Mouse (Mus musculus): ENCODE measurements around the gene Wwc2. TPM values are rescaled to one million over a fixed set of nuclear protein-coding genes. Genes with fewer than 3 reads are reported as not detected.

Wwc2 gene
- polyA plus RNA-seq, 1 experiment: 41.4 TPM

DNA sequence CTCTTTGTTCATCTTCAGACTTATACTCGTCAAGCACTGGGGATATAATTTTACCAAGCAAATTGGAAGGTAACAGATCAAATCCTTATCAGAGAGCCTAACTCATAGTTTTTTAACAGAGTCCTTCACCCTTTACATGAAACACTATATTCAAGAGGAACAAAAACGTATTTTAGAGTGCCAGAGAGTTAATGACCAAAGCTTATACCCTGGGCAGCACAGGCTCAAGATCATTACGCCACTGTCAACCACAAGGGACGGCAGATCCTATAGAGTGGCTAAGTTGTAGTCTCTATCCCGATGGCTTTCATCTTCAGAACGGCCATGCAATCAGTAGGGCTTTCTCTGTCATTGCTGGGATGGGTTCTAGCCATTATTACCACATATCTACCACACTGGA lies 168.9 kb downstream of the Wwc2 start, which contains the start of gene Cldn24:
Cldn24 (plus strand) TSS at position 301 of the 400 bp plus-strand sequence.
- no peak within 1 kb of the TSS for H3K27ac ChIP-seq (ENCODE audit: insufficient read depth, low read length)
- TF ChIP-seq POLR2A (IDR thresholded peaks at IDR 0.05; ENCODE audit: low read depth, low read length) (no peak), CTCF (IDR thresholded peaks at IDR 0.05; ENCODE audit: borderline replicate concordance, insufficient read depth, low read length) (no peak)
- H3K4me1 ChIP-seq (ENCODE audit: control insufficient read depth, insufficient read depth, low read length): peaks cover 4% of the 10 kb centered on the region; the same call in 1 of the 2 replicates
- no peak within 1 kb of the TSS for H3K4me3 ChIP-seq (ENCODE audit: insufficient read depth, low read length)

DNA sequence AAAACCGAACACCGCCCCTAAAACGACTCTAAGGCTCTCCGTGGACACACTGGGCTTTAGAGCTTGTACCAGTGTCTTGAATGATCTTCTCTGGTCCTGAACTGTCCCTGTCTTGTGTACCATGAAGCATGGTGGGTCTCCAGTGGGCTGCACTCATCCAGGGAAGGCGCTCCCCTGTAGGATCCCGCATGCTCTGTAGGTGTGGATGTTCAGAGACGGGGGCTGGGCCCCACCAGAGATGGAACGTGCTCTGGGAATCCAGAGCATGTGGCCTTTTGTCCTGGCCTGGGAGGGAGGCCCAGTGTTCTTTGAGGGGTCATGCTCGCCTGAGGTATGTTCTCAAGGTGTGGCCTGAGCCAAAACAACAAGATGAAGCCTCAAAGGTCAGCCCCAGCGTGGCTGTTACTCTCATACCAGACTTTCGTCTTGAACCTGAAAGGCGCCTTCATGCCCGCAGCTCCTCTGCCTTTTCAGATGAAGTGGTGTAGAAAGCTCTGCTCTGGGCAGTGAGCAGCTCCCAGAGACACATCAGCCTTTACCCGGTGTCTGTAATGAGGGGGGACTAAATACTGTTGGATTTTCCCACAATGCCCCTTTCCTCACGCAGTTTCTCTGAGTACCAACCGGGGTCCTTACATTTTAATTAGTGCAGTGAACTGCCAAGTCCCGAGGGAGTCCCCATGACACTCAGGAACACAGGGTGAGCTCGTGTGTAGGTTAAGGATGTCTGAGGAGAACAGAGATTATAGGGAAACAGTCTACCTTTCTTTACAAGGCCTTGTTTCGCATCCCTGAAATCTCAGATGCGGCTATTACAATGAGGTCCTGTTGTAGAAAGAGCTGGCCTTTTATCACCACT lies 169.6 kb downstream of the Wwc2 start:
- Histone ChIP-seq H3K27ac (ENCODE audit: insufficient read depth, low read length) (no peak overlapping the region), H3K4me1 (ENCODE audit: control insufficient read depth, insufficient read depth, low read length) (peaks cover 4% of the 10 kb centered on the region; the same call in 1 of the 2 replicates), H3K4me3 (ENCODE audit: insufficient read depth, low read length) (no peak overlapping the region)
- TF ChIP-seq CTCF (IDR thresholded peaks at IDR 0.05; ENCODE audit: borderline replicate concordance, insufficient read depth, low read length) (no peak), POLR2A (IDR thresholded peaks at IDR 0.05; ENCODE audit: low read depth, low read length) (no peak)

DNA sequence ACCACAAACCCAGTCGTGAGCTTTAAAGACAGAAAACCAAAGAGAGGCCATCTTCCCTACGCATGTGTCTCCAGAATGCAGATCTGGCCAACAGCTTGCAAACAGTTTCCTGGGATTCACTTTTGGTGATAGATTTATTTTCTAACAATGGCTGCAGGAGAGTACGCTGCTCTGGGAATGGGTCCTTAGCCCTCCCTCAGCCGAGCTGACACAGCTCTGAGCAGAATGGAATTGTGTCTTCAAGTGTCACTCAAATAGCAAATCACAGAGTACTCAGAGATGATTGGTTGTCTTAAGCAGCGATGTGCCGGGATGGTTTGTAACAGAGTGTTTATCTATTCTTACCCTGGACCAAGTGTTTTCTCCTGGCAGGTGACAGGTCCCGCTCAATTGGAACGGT lies 171.7 kb downstream of the Wwc2 start:
- H3K4me1 ChIP-seq (ENCODE audit: control insufficient read depth, insufficient read depth, low read length): peaks cover 4% of the 10 kb centered on the region; the same call in 1 of the 2 replicates
- TF ChIP-seq CTCF (IDR thresholded peaks at IDR 0.05; ENCODE audit: borderline replicate concordance, insufficient read depth, low read length): no peak
- no peak for TF ChIP-seq POLR2A (IDR thresholded peaks at IDR 0.05; ENCODE audit: low read depth, low read length)
- H3K4me3 ChIP-seq (ENCODE audit: insufficient read depth, low read length): no peak overlapping the region
- H3K27ac ChIP-seq (ENCODE audit: insufficient read depth, low read length): no peak overlapping the region

DNA sequence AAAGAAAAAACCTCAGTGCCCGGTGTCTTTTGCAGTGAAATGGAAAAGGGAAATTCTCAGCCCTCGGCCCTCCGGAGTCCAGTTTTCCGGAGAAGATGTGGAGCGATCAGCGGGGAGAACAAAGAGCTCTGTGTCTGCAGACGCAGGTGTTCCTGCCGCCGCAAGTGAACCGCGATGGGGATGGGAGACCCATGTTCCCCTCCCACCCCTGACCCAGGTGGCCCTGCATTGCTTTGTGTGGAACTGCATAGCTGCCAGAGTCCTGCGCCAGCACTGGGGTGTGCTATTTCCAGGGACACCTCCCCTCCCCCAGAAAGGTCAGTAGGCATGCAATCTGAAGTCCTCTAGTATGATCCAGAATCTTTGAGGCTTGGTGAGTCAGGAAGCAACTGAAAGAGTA lies 179.5 kb downstream of the Wwc2 start:
- no peak for TF ChIP-seq CTCF (IDR thresholded peaks at IDR 0.05; ENCODE audit: borderline replicate concordance, insufficient read depth, low read length)
- TF ChIP-seq POLR2A (IDR thresholded peaks at IDR 0.05; ENCODE audit: low read depth, low read length): no peak
- Histone ChIP-seq H3K4me3 (ENCODE audit: insufficient read depth, low read length) (no peak overlapping the region), H3K4me1 (ENCODE audit: control insufficient read depth, insufficient read depth, low read length) (no peaks in the 10 kb centered on the region), H3K27ac (ENCODE audit: insufficient read depth, low read length) (no peak overlapping the region)

DNA sequence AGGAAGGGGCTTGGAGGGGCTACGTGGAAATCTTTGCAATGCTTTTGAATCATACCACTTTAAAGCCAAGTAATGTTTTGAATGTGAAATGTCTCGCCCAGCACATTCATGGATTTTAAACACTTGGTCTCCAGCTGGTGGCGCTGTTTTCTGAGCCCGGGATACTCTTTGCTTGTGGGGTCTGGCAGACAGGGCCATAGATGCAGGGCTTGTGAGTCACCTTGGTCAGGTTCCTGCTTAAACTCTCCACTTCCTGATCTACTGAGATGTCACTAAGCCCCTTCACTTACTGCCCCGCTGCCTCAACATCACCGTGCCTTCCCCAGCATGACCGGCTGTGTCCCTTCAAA lies 180.1 kb downstream of the Wwc2 start:
- H3K27ac ChIP-seq (ENCODE audit: insufficient read depth, low read length): no peak overlapping the region
- H3K4me1 ChIP-seq (ENCODE audit: control insufficient read depth, insufficient read depth, low read length): no peaks in the 10 kb centered on the region
- H3K4me3 ChIP-seq (ENCODE audit: insufficient read depth, low read length): no peak overlapping the region

DNA sequence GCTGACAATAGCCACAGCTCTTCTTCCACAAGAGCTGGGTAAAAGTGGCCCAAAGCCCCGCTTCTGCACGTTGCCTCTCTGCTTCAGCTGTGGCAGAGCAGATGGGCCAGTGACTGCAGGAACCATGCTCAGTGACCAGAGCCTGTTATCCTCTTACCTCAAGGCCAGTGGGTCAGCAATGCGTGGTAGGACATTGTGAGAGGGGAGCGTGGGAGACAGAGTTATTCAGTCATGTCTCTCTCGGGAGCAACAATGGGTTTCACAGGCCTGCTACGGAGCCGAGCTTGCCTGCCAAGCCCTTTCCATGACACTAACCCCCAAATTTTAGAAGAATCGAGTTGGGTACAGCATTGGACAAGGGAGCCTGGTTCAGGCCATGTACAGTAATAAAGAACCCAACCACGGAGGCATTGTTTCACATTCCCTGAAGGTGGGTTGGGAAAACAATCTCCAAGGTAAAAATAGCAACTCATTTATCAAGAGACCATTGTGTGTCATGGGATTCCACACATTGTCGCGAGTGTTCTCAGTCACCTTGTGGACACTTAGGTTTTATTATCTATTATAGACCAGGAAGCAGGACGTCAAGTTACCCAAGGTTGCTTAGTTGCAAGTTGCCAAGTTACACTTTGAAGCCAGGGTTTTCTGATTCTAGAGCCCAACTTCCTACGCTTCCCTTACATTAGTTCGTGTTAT lies 180.6 kb downstream of the Wwc2 start:
- no peak overlapping the region for H3K4me3 ChIP-seq (ENCODE audit: insufficient read depth, low read length)
- no peak overlapping the region for H3K27ac ChIP-seq (ENCODE audit: insufficient read depth, low read length)
- TF ChIP-seq POLR2A (IDR thresholded peaks at IDR 0.05; ENCODE audit: low read depth, low read length) (no peak), CTCF (IDR thresholded peaks at IDR 0.05; ENCODE audit: borderline replicate concordance, insufficient read depth, low read length) (no peak)
- H3K4me1 ChIP-seq (ENCODE audit: control insufficient read depth, insufficient read depth, low read length): no peaks in the 10 kb centered on the region

More for the DNA sequence above, 180.1 kb downstream of the Wwc2 start:
- TF ChIP-seq POLR2A (IDR thresholded peaks at IDR 0.05; ENCODE audit: low read depth, low read length) (no peak), CTCF (IDR thresholded peaks at IDR 0.05; ENCODE audit: borderline replicate concordance, insufficient read depth, low read length) (no peak)

DNA sequence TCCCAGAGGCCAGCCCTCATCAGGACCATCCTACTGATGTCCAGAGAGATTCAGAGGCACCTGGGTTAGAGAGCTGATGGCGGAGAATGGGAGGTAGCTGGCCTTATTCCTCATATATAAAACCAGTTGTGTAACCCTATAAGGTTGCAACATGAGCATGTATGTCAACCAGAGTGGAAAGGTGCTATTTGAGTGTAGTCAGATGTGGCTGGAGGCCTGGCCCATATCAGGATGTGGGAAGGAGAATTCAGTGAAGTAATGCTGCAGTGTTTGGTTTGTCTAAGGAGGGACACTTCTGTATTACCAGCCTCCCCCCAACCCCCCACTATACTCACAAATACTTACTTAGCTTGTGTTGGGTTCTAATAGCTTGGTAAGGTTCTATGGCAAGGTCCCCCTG lies 186.5 kb downstream of the Wwc2 start:
- TF ChIP-seq POLR2A (IDR thresholded peaks at IDR 0.05; ENCODE audit: low read depth, low read length): no peak
- TF ChIP-seq CTCF (IDR thresholded peaks at IDR 0.05; ENCODE audit: borderline replicate concordance, insufficient read depth, low read length): no peak

DNA sequence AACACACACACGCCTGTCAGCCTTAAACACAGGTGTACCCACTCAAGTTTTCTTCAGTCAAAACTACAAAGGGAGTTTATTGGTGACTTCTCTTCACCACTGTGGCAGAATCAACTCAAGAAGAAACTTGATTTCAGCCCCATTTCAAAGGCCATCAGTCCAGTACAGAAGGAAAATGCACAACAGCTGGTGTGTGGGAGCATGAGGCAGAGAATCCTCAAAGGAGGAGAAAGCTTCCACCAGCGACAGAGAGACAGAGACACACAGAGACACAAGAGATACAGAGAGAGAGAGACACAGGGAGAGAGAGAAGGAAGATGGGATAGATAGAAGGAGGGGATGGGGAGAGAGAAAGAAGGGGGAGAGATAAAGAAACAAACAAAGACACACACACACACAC lies 188.4 kb downstream of the Wwc2 start:
- no peaks in the 10 kb centered on the region for H3K4me1 ChIP-seq (ENCODE audit: control insufficient read depth, insufficient read depth, low read length)
- no peak for TF ChIP-seq POLR2A (IDR thresholded peaks at IDR 0.05; ENCODE audit: low read depth, low read length)
- no peak for TF ChIP-seq CTCF (IDR thresholded peaks at IDR 0.05; ENCODE audit: borderline replicate concordance, insufficient read depth, low read length)
- H3K4me3 ChIP-seq (ENCODE audit: insufficient read depth, low read length): no peak overlapping the region
- H3K27ac ChIP-seq (ENCODE audit: insufficient read depth, low read length): no peak overlapping the region

More for the DNA sequence above, 186.5 kb downstream of the Wwc2 start:
- H3K27ac ChIP-seq (ENCODE audit: insufficient read depth, low read length): no peak overlapping the region
- H3K4me1 ChIP-seq (ENCODE audit: control insufficient read depth, insufficient read depth, low read length): no peaks in the 10 kb centered on the region
- H3K4me3 ChIP-seq (ENCODE audit: insufficient read depth, low read length): no peak overlapping the region

DNA sequence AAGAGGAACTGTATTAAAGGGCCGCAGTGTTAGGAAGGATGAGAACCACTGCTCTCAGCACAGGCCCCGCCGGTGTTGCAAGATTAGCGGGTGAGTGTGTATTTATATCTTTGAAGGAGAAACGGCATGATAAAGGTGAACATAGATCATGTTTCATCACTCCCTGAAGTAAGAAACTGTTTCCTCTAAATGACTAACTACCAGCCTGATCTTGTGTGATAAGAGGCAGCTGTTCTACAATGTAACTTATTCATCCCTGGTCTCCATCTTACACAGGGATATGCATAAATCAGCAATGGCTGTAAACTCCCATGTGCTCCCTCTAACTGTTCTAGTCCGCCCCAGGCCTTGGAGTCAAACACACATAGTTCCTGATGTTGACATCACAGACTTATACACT lies 191.3 kb downstream of the Wwc2 start:
- Histone ChIP-seq H3K27ac (ENCODE audit: insufficient read depth, low read length) (no peak overlapping the region), H3K4me3 (ENCODE audit: insufficient read depth, low read length) (no peak overlapping the region), H3K4me1 (ENCODE audit: control insufficient read depth, insufficient read depth, low read length) (no peaks in the 10 kb centered on the region)
- TF ChIP-seq CTCF (IDR thresholded peaks at IDR 0.05; ENCODE audit: borderline replicate concordance, insufficient read depth, low read length): no peak
- TF ChIP-seq POLR2A (IDR thresholded peaks at IDR 0.05; ENCODE audit: low read depth, low read length): no peak

DNA sequence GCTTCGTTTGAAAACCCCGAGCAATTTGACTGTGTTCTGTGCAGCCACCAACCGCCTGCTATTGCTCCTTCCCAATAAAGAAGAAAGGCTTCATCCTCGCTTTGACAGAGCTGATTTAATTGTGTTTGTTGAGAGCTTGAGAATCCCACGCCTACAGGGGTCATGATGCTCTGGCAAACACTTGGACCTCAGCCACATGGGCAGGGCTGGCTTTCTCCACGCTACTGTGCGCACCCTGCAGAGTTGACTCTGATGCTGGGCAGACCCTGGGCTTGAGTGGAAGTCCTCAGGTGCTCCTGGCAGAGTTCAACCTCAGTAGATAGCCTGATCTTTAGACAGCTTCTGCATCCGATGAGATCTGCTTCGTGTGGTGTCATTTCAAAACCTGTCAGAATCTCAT lies 198.7 kb downstream of the Wwc2 start:
- no peak for TF ChIP-seq POLR2A (IDR thresholded peaks at IDR 0.05; ENCODE audit: low read depth, low read length)
- no peak for TF ChIP-seq CTCF (IDR thresholded peaks at IDR 0.05; ENCODE audit: borderline replicate concordance, insufficient read depth, low read length)
- H3K27ac ChIP-seq (ENCODE audit: insufficient read depth, low read length): no peak overlapping the region
- no peak overlapping the region for H3K4me3 ChIP-seq (ENCODE audit: insufficient read depth, low read length)
- H3K4me1 ChIP-seq (ENCODE audit: control insufficient read depth, insufficient read depth, low read length): no peaks in the 10 kb centered on the region; the same call in 1 of the 2 replicates
